Mouse (Mus musculus) neutrophil, adult 5-6 weeks (primary cell): Measurements from ENCODE around the gene Sptbn4. TPM values are rescaled to one million over a fixed set of nuclear protein-coding genes. Genes with fewer than 3 reads are reported as not detected.

Experiments used
- ATAC-seq: fragments of 151-379, 151-347 bp; 2 replicates; pipeline ENCODE4 v1.8.0; 2017; ENCODE audit warnings: mild to moderate bottlenecking, moderate TSS enrichment; ENCODE audit not compliant: insufficient number of reproducible peaks, poor library complexity, low FRiP score, severe bottlenecking; ENCODE audit errors: extremely low read depth
- total RNA-seq: library from RNA; stranded (forward); fragments of 200-1000 nt; gene quantifications from 2 replicates; pipeline ENCODE4 v1.2.3, GENCODE M21; 2017

Gene Sptbn4
- total RNA-seq, 1 experiment from 2014 or later = not detected

GRCm38 (mm10) chr7:27397048-27397949 is 50.2 kb downstream of the Sptbn4 start:
- peak; percentile 59; the same call in 1 of the 2 replicates for ATAC-seq

- ATAC-seq = no peak
These were observed 51.1 kb downstream of the Sptbn4 start for GRCm38 (mm10) chr7:27396184-27397047.

GRCm38 (mm10) chr7:27395521-27396183 is 51.8 kb downstream of the Sptbn4 start:
- ATAC-seq = no peak

GRCm38 (mm10) chr7:27391416-27391815 is 56.1 kb downstream of the Sptbn4 start:
- no peak for ATAC-seq

- ATAC-seq = no peak
These were observed 58.3 kb downstream of the Sptbn4 start for GRCm38 (mm10) chr7:27389213-27389612.

- peak; percentile 63; the same call in 1 of the 2 replicates for ATAC-seq
These were observed 62.8 kb downstream of the Sptbn4 start for GRCm38 (mm10) chr7:27384731-27385130.

- no peak for ATAC-seq
These were observed 63.4 kb downstream of the Sptbn4 start for GRCm38 (mm10) chr7:27384134-27384533.

GRCm38 (mm10) chr7:27383233-27383632 is 64.3 kb downstream of the Sptbn4 start:
- ATAC-seq = no peak

- no peak for ATAC-seq
These were observed 65.9 kb downstream of the Sptbn4 start for GRCm38 (mm10) chr7:27381560-27381959.

GRCm38 (mm10) chr7:27381009-27381408 is 66.5 kb downstream of the Sptbn4 start:
- no peak for ATAC-seq

- ATAC-seq = no peak
These were observed 67.7 kb downstream of the Sptbn4 start for GRCm38 (mm10) chr7:27379836-27380235.

GRCm38 (mm10) chr7:27378431-27378830 is 69.1 kb downstream of the Sptbn4 start:
- ATAC-seq = peak; percentile 41; the same call in 1 of the 2 replicates

- ATAC-seq = no peak
These were observed 72.2 kb downstream of the Sptbn4 start for GRCm38 (mm10) chr7:27375274-27375673.

- ATAC-seq = no peak
These were observed 75.6 kb downstream of the Sptbn4 start for GRCm38 (mm10) chr7:27371715-27372462.

- no peak for ATAC-seq
These were observed 78.4 kb downstream of the Sptbn4 start for GRCm38 (mm10) chr7:27369111-27369510.

GRCm38 (mm10) chr7:27367976-27368375 is 79.5 kb downstream of the Sptbn4 start:
- no peak for ATAC-seq

- ATAC-seq = no peak
These were observed 81.2 kb downstream of the Sptbn4 start for GRCm38 (mm10) chr7:27366082-27366844.

GRCm38 (mm10) chr7:27364379-27364778 is 83.1 kb downstream of the Sptbn4 start:
- no peak for ATAC-seq
